Comparison of ENCODE assay signal across 21 mouse cellular contexts in genomic region chr2:75518607-75519006, GRCm38 (mm10).
DNase-seq lines count a peak whose midpoint lies in the region; ATAC-seq and TF ChIP-seq lines count a peak whose summit lies in the region.
"Had no signal": no experiment of that assay in that cellular context is flagged by ENCODE, and none has a peak within 500 bp of the region (broad histone marks: within the 10 kb centered on the region; RNA-seq: fewer than 3 reads in every experiment).

No protein-coding gene starts in this region.

- peak; percentile 57; the same call in 1 of the 2 replicates for ATAC-seq in forebrain, embryonic 13.5 days
- no peak for ATAC-seq in forebrain, embryonic 11.5 days (replicated peaks; ENCODE audit: low FRiP score)
- no peak for ATAC-seq in midbrain, postnatal 0 days (ENCODE audit: low FRiP score)
- no peak for ATAC-seq in midbrain, embryonic 16.5 days
- ATAC-seq in kidney, embryonic 14.5 days (ENCODE audit: low FRiP score, low TSS enrichment), result no peak
- ATAC-seq: inflammation-experienced regulatory T-cells, adult 6 months had no signal

- no peak overlapping the region for H3K4me3 ChIP-seq in forebrain, embryonic 13.5 days
- H3K4me3 ChIP-seq in forebrain, embryonic 11.5 days (ENCODE audit: low read depth, low read length), result no peak overlapping the region
- H3K4me3 ChIP-seq in midbrain, postnatal 0 days (ENCODE audit: low read depth, low read length), result no peak overlapping the region
- H3K4me3 ChIP-seq in midbrain, embryonic 16.5 days (ENCODE audit: low read depth, low read length), result no peak overlapping the region
- no peak overlapping the region for H3K4me3 ChIP-seq in limb, embryonic 10.5 days
- no peak overlapping the region for H3K4me3 ChIP-seq in kidney, embryonic 14.5 days (ENCODE audit: low read length)
- H3K4me3 ChIP-seq: hindbrain, embryonic 12.5 days; liver, embryonic 15.5 days; neural tube, embryonic 12.5 days had no signal

- H3K4me1 ChIP-seq in forebrain, embryonic 13.5 days, result 0 out of 2 replicates have a peak, but pooled peaks cover 6% of the 10 kb centered on the region
- no peaks in the 10 kb centered on the region for H3K4me1 ChIP-seq in forebrain, embryonic 11.5 days (replicated peaks; ENCODE audit: control insufficient read depth, insufficient read depth, low read length)
- no peaks in the 10 kb centered on the region for H3K4me1 ChIP-seq in midbrain, postnatal 0 days (ENCODE audit: insufficient read depth, low read length)
- H3K4me1 ChIP-seq in midbrain, embryonic 16.5 days (ENCODE audit: control insufficient read depth, insufficient read depth, low read length), result no peaks in the 10 kb centered on the region
- H3K4me1 ChIP-seq in limb, embryonic 10.5 days, result peaks cover 43% of the 10 kb centered on the region
- no peaks in the 10 kb centered on the region for H3K4me1 ChIP-seq in kidney, embryonic 14.5 days (ENCODE audit: control insufficient read depth, insufficient read depth, low read length)
- H3K4me1 ChIP-seq: liver, embryonic 15.5 days; neural tube, embryonic 12.5 days had no signal

- no peak for TF ChIP-seq CTCF in midbrain, postnatal 0 days (IDR thresholded peaks at IDR 0.05)

- 70% methylated on average over 1 of the region's 1 CpGs for WGBS in forebrain, embryonic 13.5 days
- 74% methylated on average over 1 of the region's 1 CpGs for WGBS in forebrain, embryonic 11.5 days
- 56% methylated on average over 1 of the region's 1 CpGs for WGBS in midbrain, postnatal 0 days
- WGBS in midbrain, embryonic 16.5 days, result 55% methylated on average over 1 of the region's 1 CpGs
- 89% methylated on average over 1 of the region's 1 CpGs for WGBS in limb, embryonic 10.5 days
- 51% methylated on average over 1 of the region's 1 CpGs for whole genome bisulfite sequencing in kidney, embryonic 14.5 days

- H3K27ac ChIP-seq in forebrain, embryonic 13.5 days, result no peak overlapping the region
- no peak overlapping the region for H3K27ac ChIP-seq in forebrain, embryonic 11.5 days (ENCODE audit: low read depth, low read length)
- no peak overlapping the region for H3K27ac ChIP-seq in midbrain, postnatal 0 days (ENCODE audit: low read depth, low read length)
- no peak overlapping the region for H3K27ac ChIP-seq in midbrain, embryonic 16.5 days (ENCODE audit: low read length)
- peak overlapping the region; percentile 80 for H3K27ac ChIP-seq in limb, embryonic 10.5 days
- H3K27ac ChIP-seq in kidney, embryonic 14.5 days (ENCODE audit: low read depth, low read length), result no peak overlapping the region
- H3K27ac ChIP-seq: hindbrain, embryonic 12.5 days; liver, embryonic 15.5 days; neural tube, embryonic 12.5 days had no signal

- no peak for DNase-seq in forebrain, embryonic 11.5 days (ENCODE audit: low spot score)
- DNase-seq in midbrain, postnatal 0 days (ENCODE audit: low spot score), result peak; percentile 78
- DNase-seq in cerebellum, adult 9-11 months, result peak; percentile 65
- DNase-seq in limb, embryonic 10.5 days (ENCODE audit: low spot score), result no peak
- no peak for DNase-seq in kidney, adult 9 months
- DNase-seq: adrenal gland, postnatal 10 days; gastrocnemius, postnatal 25 days; heart, postnatal 10 days; kidney, adult 2 months; kidney, postnatal 36 days; layer of hippocampus, adult 9-11 months; thymus, postnatal 25 days had no signal

- no peaks in the 10 kb centered on the region for H3K9me3 ChIP-seq in forebrain, embryonic 13.5 days (replicated peaks)
- no peaks in the 10 kb centered on the region for H3K9me3 ChIP-seq in forebrain, embryonic 11.5 days (ENCODE audit: control insufficient read depth, low read length)
- no peaks in the 10 kb centered on the region for H3K9me3 ChIP-seq in midbrain, postnatal 0 days (ENCODE audit: low read length)
- H3K9me3 ChIP-seq in midbrain, embryonic 16.5 days (replicated peaks; ENCODE audit: control insufficient read depth, low read length, poor library complexity, severe bottlenecking), result no peaks in the 10 kb centered on the region
- H3K9me3 ChIP-seq in limb, embryonic 10.5 days (replicated peaks), result no peaks in the 10 kb centered on the region
- no peaks in the 10 kb centered on the region for H3K9me3 ChIP-seq in kidney, embryonic 14.5 days (ENCODE audit: control insufficient read depth, low read length)
- H3K9me3 ChIP-seq: hindbrain, embryonic 12.5 days; liver, embryonic 15.5 days; neural tube, embryonic 12.5 days had no signal

- H3K9ac ChIP-seq in forebrain, embryonic 13.5 days, result no peak overlapping the region
- no peak overlapping the region for H3K9ac ChIP-seq in forebrain, embryonic 11.5 days (ENCODE audit: low read length)
- H3K9ac ChIP-seq in midbrain, postnatal 0 days (replicated peaks; ENCODE audit: low read length, poor library complexity, severe bottlenecking), result no peak overlapping the region
- no peak overlapping the region for H3K9ac ChIP-seq in midbrain, embryonic 16.5 days (ENCODE audit: low read depth, low read length)
- H3K9ac ChIP-seq in kidney, embryonic 14.5 days (ENCODE audit: low read depth, low read length), result no peak overlapping the region
- H3K9ac ChIP-seq: hindbrain, embryonic 12.5 days; liver, embryonic 15.5 days; neural tube, embryonic 12.5 days had no signal

- H3K27me3 ChIP-seq in forebrain, embryonic 13.5 days, result no peaks in the 10 kb centered on the region
- no peaks in the 10 kb centered on the region for H3K27me3 ChIP-seq in forebrain, embryonic 11.5 days (ENCODE audit: control insufficient read depth, insufficient read depth, low read length)
- no peaks in the 10 kb centered on the region for H3K27me3 ChIP-seq in midbrain, postnatal 0 days (ENCODE audit: insufficient read depth, low read length)
- no peaks in the 10 kb centered on the region for H3K27me3 ChIP-seq in midbrain, embryonic 16.5 days (ENCODE audit: control insufficient read depth, insufficient read depth, low read depth, low read length)
- H3K27me3 ChIP-seq in limb, embryonic 10.5 days (ENCODE audit: low read depth, poor library complexity, severe bottlenecking), result no peaks in the 10 kb centered on the region
- no peaks in the 10 kb centered on the region for H3K27me3 ChIP-seq in kidney, embryonic 14.5 days (ENCODE audit: control insufficient read depth, insufficient read depth, low read length)
- H3K27me3 ChIP-seq: hindbrain, embryonic 12.5 days; liver, embryonic 15.5 days; neural tube, embryonic 12.5 days had no signal

- no peaks in the 10 kb centered on the region for H3K36me3 ChIP-seq in forebrain, embryonic 13.5 days (ENCODE audit: poor library complexity, severe bottlenecking)
- no peaks in the 10 kb centered on the region for H3K36me3 ChIP-seq in forebrain, embryonic 11.5 days (ENCODE audit: control insufficient read depth, insufficient read depth, low read length)
- no peaks in the 10 kb centered on the region for H3K36me3 ChIP-seq in midbrain, postnatal 0 days (ENCODE audit: insufficient read depth, low read length)
- no peaks in the 10 kb centered on the region for H3K36me3 ChIP-seq in midbrain, embryonic 16.5 days (ENCODE audit: control insufficient read depth, insufficient read depth, low read length)
- H3K36me3 ChIP-seq in limb, embryonic 10.5 days, result no peaks in the 10 kb centered on the region
- H3K36me3 ChIP-seq in kidney, embryonic 14.5 days (ENCODE audit: control insufficient read depth, insufficient read depth, low read length), result no peaks in the 10 kb centered on the region
- H3K36me3 ChIP-seq: hindbrain, embryonic 12.5 days; liver, embryonic 15.5 days; neural tube, embryonic 12.5 days had no signal

- H3K4me2 ChIP-seq in forebrain, embryonic 13.5 days, result no peak overlapping the region
- no peak overlapping the region for H3K4me2 ChIP-seq in forebrain, embryonic 11.5 days (ENCODE audit: low read depth, low read length, severe bottlenecking)
- no peak overlapping the region for H3K4me2 ChIP-seq in midbrain, postnatal 0 days (ENCODE audit: low read depth, low read length, poor library complexity, severe bottlenecking)
- no peak overlapping the region for H3K4me2 ChIP-seq in midbrain, embryonic 16.5 days (ENCODE audit: low read length)
- H3K4me2 ChIP-seq in kidney, embryonic 14.5 days (replicated peaks; ENCODE audit: low read depth, low read length), result no peak overlapping the region
- H3K4me2 ChIP-seq: heart, embryonic 11.5 days; hindbrain, embryonic 12.5 days; liver, embryonic 15.5 days; midbrain, embryonic 11.5 days; neural tube, embryonic 12.5 days had no signal

Comparison
In these comparisons a context has a peak if more than half of its experiments do, and no peak if none do; other contexts are left out.
1. DNase-seq: peak in midbrain, postnatal 0 days (single experiment) and cerebellum, adult 9-11 months (single experiment); none in forebrain, embryonic 11.5 days (single experiment), limb, embryonic 10.5 days (single experiment) and kidney, adult 9 months (single experiment).